Mouse (Mus musculus): ENCODE data around the gene Psmd4. TPM values are rescaled to one million over a fixed set of nuclear protein-coding genes. Genes with fewer than 3 reads are reported as not detected.

The Psmd4 gene
- polyA plus RNA-seq (2012; rRNA removed), result 147 and 154 TPM in 2 replicates

GRCm38 (mm10) chr3:95042166-95042837 lies at the start of gene Psmd4:
Gene Psmd4, minus strand, starts transcription at chr3:95042614.

GRCm38 (mm10) chr3:95015337-95015872 lies 27.0 kb downstream of the Psmd4 start, which contains the start of gene Zfp687:
Gene Zfp687, minus strand, starts transcription at chr3:95015448.

Other genes with a start within 250 kb of the Psmd4 start
- 5.7 and 6.9 TPM in 2 replicates for gene Pogz, start 205.0 kb downstream of the Psmd4 start, polyA plus RNA-seq (2012; rRNA removed)
- 159 and 182 TPM in 2 replicates for gene Psmb4, start 155.7 kb downstream of the Psmd4 start, polyA plus RNA-seq (2012; rRNA removed)
- 37.4 and 45.0 TPM in 2 replicates for gene Selenbp1, start 109.6 kb downstream of the Psmd4 start, polyA plus RNA-seq (2012; rRNA removed)
- gene Rfx5, start 88.5 kb downstream of the Psmd4 start, polyA plus RNA-seq (2012; rRNA removed), result 2.3 and 2.7 TPM in 2 replicates
- gene Pi4kb, start 67.9 kb downstream of the Psmd4 start, polyA plus RNA-seq (2012; rRNA removed), result 13.0 and 15.2 TPM in 2 replicates
- gene Zfp687, start 27.2 kb downstream of the Psmd4 start, polyA plus RNA-seq (2012; rRNA removed), result 5.0 and 6.0 TPM in 2 replicates
- 8.0 and 10.4 TPM in 2 replicates for gene Pip5k1a, start 64.3 kb upstream of the Psmd4 start, polyA plus RNA-seq (2012; rRNA removed)
- gene Vps72, start 68.4 kb upstream of the Psmd4 start, polyA plus RNA-seq (2012; rRNA removed), result 23.3 and 25.4 TPM in 2 replicates
- 0.37 and 0.59 TPM in 2 replicates for gene Tmod4, start 81.9 kb upstream of the Psmd4 start, polyA plus RNA-seq (2012; rRNA removed)
- 34.6 and 35.5 TPM in 2 replicates for gene Scnm1, start 91.4 kb upstream of the Psmd4 start, polyA plus RNA-seq (2012; rRNA removed)
- gene Lysmd1, start 91.5 kb upstream of the Psmd4 start, polyA plus RNA-seq (2012; rRNA removed), result 3.8 and 4.2 TPM in 2 replicates
- 3.4 and 5.8 TPM in 2 replicates for gene Tnfaip8l2, start 99.7 kb upstream of the Psmd4 start, polyA plus RNA-seq (2012; rRNA removed)
- gene Sema6c, start 117.8 kb upstream of the Psmd4 start, polyA plus RNA-seq (2012; rRNA removed), result 0.59 and 0.94 TPM in 2 replicates
- 15.3 and 17.6 TPM in 2 replicates for gene Gabpb2, start 175.3 kb upstream of the Psmd4 start, polyA plus RNA-seq (2012; rRNA removed)
- gene Cdc42se1, start 186.1 kb upstream of the Psmd4 start, polyA plus RNA-seq (2012; rRNA removed), result 21.9 and 27.2 TPM in 2 replicates
- gene Mllt11, start 189.6 kb upstream of the Psmd4 start, polyA plus RNA-seq (2012; rRNA removed), result 2.8 TPM in 2 replicates
- gene Gm128, start 199.0 kb upstream of the Psmd4 start, polyA plus RNA-seq (2012; rRNA removed), result 0.07 and 0.14 TPM in 2 replicates
- gene Bnipl, start 208.6 kb upstream of the Psmd4 start, polyA plus RNA-seq (2012; rRNA removed), result 0.03 and 0.16 TPM in 2 replicates
- gene Mindy1, start 238.7 kb upstream of the Psmd4 start, polyA plus RNA-seq (2012; rRNA removed), result 11.8 and 13.5 TPM in 2 replicates
- gene Prune1, start 239.5 kb upstream of the Psmd4 start, polyA plus RNA-seq (2012; rRNA removed), result 7.4 and 8.4 TPM in 2 replicates

All from liver, embryonic 14 days (tissue).